Mouse (Mus musculus): ENCODE measurements around the gene Kcnq1.

GRCm38 (mm10) chr7:143349287-143349686 lies 243.1 kb downstream of the Kcnq1 start:
- TF ChIP-seq ZNF384 (IDR thresholded peaks at IDR 0.05; ENCODE audit: low read depth, low read length) (no peak), CHD2 (IDR thresholded peaks at IDR 0.05; ENCODE audit: low read depth, low read length) (no peak), MAFK (IDR thresholded peaks at IDR 0.05; ENCODE audit: insufficient read depth, low read depth, low read length) (no peak), HCFC1 (IDR thresholded peaks at IDR 0.05; ENCODE audit: borderline replicate concordance, insufficient read depth, low read length) (no peak), ZC3H11A (IDR thresholded peaks at IDR 0.05; ENCODE audit: borderline replicate concordance, low read depth, low read length) (no peak)

All from ES-E14 (cell line).